Mouse (Mus musculus) liver, adult 2 months (tissue): Measurements from ENCODE around the gene Memo1.

Experiments used
- CTCF ChIP-seq: fragments of 200-500 bp; IDR thresholded peaks from 2 replicates; pipeline ENCODE4 v1.5.1; 2011; ENCODE audit warnings: low read depth, low read length, control low read depth
- POLR2A ChIP-seq: fragments of 200-500 bp; IDR thresholded peaks from 2 replicates; pipeline ENCODE4 v1.6.1; 2011; ENCODE audit warnings: low read length, control low read depth; ENCODE audit not compliant: insufficient read depth; ENCODE audit errors: extremely low read depth

DNA sequence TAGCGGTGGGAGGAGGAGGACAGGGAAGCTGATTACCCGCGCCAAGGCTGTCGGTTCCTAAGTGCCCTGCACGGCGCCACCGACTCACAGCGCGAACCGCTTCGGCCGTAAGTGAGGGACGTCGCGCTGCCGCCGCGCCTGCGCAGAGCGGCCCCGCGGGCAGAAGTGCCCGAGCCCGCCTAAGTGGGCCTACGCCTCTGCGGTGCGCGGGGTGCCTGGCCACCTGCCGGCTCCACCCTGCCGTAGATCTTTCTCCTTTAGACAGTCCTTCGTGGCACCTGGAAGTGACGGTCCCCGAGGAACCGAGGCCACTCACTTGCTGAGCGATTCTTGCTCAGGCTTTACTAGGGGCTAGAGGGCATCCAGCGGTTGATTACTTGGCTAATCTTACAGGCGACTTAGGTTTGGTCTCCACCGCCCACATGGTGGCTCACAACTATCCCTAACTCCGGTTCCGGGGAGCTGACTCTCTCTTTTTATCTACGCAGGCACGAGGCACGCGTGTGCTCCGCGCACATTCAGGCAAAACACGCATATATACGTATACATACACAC lies 21.1 kb upstream of the Memo1 start:
- peak; percentile 68; the same call in 1 of the 2 replicates for TF ChIP-seq POLR2A
- TF ChIP-seq CTCF = no peak
